Mouse (Mus musculus): ENCODE data around the gene Psmb11.

- TF ChIP-seq CTCF (IDR thresholded peaks at IDR 0.05) (no peak), EP300 (IDR thresholded peaks at IDR 0.05) (no peak)
Measured at GRCm38 (mm10) chr14:54651556-54651955, 30.3 kb downstream of the Psmb11 start.

All from lung, postnatal 0 days (tissue).